Mouse (Mus musculus): ENCODE data around the gene Tuba3a.

The Tuba3a gene

GRCm38 (mm10) chr6:125266091-125266490 is 19.8 kb downstream of the Tuba3a start:
- DNase-seq (ENCODE audit: low spot score), result no peak

- no peak for DNase-seq (ENCODE audit: low spot score)
These were observed 20.6 kb downstream of the Tuba3a start for GRCm38 (mm10) chr6:125265239-125265638.

GRCm38 (mm10) chr6:125264219-125264618 is 21.6 kb downstream of the Tuba3a start:
- no peak for DNase-seq (ENCODE audit: low spot score)

GRCm38 (mm10) chr6:125260006-125260555 is 25.8 kb downstream of the Tuba3a start:
- DNase-seq (ENCODE audit: low spot score), result no peak

GRCm38 (mm10) chr6:125256222-125256966 is 29.4 kb downstream of the Tuba3a start:
- DNase-seq (ENCODE audit: low spot score), result no peak

- DNase-seq (ENCODE audit: low spot score), result no peak
These were observed 30.3 kb downstream of the Tuba3a start for GRCm38 (mm10) chr6:125255516-125256044.

GRCm38 (mm10) chr6:125253863-125254715 is 31.8 kb downstream of the Tuba3a start:
- no peak for DNase-seq (ENCODE audit: low spot score)

GRCm38 (mm10) chr6:125252711-125253110 is 33.1 kb downstream of the Tuba3a start:
- no peak for DNase-seq (ENCODE audit: low spot score)

- no peak for DNase-seq (ENCODE audit: low spot score)
These were observed 33.6 kb downstream of the Tuba3a start for GRCm38 (mm10) chr6:125252285-125252684.

- DNase-seq (ENCODE audit: low spot score), result no peak
These were observed 41.3 kb downstream of the Tuba3a start for GRCm38 (mm10) chr6:125244551-125244950.

- no peak for DNase-seq (ENCODE audit: low spot score)
These were observed 44.3 kb downstream of the Tuba3a start for GRCm38 (mm10) chr6:125241566-125241965.

DNA sequence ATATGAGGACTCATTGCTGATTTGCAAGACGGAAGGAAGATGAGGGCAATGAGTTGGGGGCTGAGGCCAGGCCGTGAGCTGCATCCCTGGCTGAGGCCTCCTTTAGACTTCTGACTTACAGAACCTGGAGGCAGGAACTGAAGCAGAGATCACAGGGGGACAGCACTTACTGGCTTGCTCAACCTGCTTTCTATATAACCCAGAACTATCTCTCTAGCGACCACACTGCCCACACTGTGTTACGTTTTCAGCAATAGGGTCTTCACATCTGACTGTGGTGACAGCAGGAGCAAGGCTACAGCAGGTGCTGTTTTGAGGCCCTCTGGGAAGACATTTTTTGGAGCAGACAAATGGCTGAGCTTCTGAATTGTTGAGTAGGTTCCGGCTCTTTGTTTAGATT is 45.2 kb downstream of the Tuba3a start:
- no peak for DNase-seq (ENCODE audit: low spot score)

DNA sequence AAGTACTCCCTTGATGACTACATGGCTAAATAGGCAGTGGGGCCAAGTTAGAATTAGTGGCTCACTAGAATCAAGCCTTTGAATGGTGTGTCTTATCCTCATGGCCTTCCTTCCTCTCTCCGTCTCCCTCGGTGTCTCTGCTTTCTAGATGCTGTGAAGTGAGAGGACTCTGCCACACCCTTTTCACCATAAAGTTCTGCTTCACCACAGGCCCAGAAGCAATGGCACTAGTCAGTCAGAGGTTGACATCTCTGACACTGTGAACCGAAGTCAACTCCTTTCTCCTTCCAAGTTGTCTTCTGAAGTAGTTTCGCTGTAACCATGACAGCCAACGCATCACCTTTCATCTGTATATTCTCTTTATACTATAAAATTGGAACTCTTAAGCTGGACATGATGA is 46.3 kb downstream of the Tuba3a start:
- no peak for DNase-seq (ENCODE audit: low spot score)

- DNase-seq (ENCODE audit: low spot score), result no peak
These were observed 47.4 kb downstream of the Tuba3a start for GRCm38 (mm10) chr6:125238396-125238795.

GRCm38 (mm10) chr6:125237421-125237820 is 48.4 kb downstream of the Tuba3a start:
- no peak for DNase-seq (ENCODE audit: low spot score)

DNA sequence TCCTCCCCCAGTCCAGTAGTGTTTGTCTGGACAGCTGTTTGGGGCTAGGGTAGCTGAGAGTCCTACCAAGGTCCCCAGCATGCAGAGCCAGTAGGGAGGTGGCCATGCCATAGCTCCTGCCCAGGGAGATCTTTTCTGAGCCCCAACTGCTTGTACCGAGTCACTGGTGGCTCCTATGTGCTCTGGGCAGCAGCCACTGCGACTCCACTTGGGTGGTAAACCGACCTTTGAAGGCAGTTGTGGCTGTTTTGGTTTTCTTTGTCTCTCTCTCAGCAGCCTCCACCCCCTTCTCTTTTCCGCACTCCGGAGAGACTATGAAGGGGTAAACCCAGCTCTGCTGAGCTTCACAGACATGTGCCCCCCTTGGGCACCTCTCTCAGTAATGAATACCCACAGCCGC is 49.1 kb downstream of the Tuba3a start, which contains the start of gene Cd27:
Cd27 (minus strand) TSS at position 229 of the 400 bp plus-strand sequence.
- DNase-seq (ENCODE audit: low spot score), result no peak

- no peak for DNase-seq (ENCODE audit: low spot score)
These were observed 49.5 kb downstream of the Tuba3a start for GRCm38 (mm10) chr6:125236341-125236740.

DNA sequence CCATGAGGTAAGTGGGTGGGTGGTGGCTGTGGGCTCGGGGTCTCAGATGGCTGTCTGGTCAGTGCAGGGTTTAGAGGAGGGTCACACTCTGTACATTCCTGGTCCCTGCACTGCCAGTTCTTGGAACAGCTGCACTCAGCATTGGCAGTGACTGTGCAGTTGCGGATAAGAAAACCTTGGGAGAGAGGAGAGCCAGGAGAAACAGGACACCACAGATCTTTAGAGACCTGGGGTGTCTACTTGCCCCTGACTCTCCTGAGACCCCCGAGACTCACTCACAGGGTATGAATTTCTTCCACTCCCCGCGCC is 51.4 kb downstream of the Tuba3a start:
- no peak for DNase-seq (ENCODE audit: low spot score)

DNA sequence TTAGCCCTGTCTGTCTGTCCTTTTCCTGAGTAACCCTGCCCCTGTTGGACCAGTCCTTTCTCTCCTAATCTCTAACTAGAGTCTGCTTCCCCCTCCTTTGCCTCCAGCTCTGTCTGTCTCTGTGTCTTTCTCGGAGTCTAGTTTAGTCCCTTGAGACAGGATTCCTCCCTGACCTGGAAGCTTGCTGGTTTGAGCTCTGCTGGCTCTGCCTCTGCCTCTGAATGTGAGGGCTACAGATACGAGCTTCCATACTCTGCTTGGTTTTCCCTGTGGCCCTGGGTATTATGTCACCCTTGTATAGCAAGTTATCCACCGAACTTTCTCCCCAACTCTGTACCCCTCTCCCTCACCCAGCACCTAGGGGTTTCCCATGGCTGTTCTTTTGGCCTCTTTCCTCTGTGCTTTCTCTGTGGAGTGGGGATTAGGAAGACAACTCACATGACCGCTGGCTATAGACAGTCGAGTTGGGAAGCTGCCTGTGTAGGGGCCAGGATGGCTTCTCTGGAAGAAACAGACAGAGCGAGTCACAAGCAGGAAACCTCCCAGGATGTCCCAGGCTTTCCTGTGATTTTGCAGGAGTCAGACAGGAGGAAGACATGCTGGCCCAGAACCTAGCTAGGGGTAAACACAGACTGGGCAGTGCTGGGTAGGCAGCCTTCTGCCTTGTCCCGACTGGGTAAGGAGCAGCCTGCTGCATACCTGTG is 51.9 kb downstream of the Tuba3a start:
- DNase-seq (ENCODE audit: low spot score), result peak; percentile 21

DNA sequence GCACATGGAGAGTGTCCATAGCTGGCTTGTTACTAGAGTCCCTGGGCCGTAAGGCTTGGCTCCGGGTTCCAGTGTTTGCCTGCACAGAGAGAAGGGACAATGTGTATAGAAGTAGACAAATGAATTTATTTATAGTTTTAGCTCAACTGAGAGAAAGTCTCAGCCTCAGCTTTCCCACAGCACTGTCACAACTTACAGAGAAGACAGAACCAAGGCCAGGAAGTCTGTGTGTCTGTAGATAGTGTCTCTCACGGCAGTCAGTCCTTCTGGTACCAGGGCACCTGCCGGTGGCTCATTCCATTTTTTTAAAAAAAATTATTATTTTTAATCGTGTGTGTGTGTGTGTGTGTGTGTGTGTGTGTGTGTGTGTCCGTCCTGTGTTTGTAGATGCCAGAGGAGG is 53.3 kb downstream of the Tuba3a start:
- no peak for DNase-seq (ENCODE audit: low spot score)

GRCm38 (mm10) chr6:125232045-125232437 is 53.8 kb downstream of the Tuba3a start:
- no peak for DNase-seq (ENCODE audit: low spot score)
